Comparison of ENCODE assay signal across 20 mouse cellular contexts in genomic region chr7:145087790-145088189, GRCm38 (mm10).
DNase-seq lines count a peak whose midpoint lies in the region; ATAC-seq and TF ChIP-seq lines count a peak whose summit lies in the region.
"Had no signal": no experiment of that assay in that cellular context is flagged by ENCODE, and none has a peak within 500 bp of the region (broad histone marks: within the 10 kb centered on the region; RNA-seq: fewer than 3 reads in every experiment).

No protein-coding gene starts in this region.

- no peaks in the 10 kb centered on the region for H3K9me3 ChIP-seq in liver, embryonic 12.5 days (replicated peaks)
- H3K9me3 ChIP-seq: embryonic facial prominence, embryonic 12.5 days; forebrain, embryonic 15.5 days; G1E; heart, embryonic 15.5 days; hindbrain, embryonic 13.5 days had no signal

- no peak overlapping the region for H3K27ac ChIP-seq in liver, adult 2 months (replicated peaks; ENCODE audit: insufficient read depth, low read depth, low read length)
- H3K27ac ChIP-seq in liver, embryonic 12.5 days, result no peak overlapping the region
- H3K27ac ChIP-seq: embryonic facial prominence, embryonic 12.5 days; forebrain, embryonic 15.5 days; heart, embryonic 15.5 days; hindbrain, embryonic 13.5 days; hindbrain, postnatal 0 days had no signal

- H3K79me2 ChIP-seq in liver, adult 2 months (ENCODE audit: control insufficient read depth, insufficient read depth, low read length), result no peaks in the 10 kb centered on the region

- no peak for TF ChIP-seq CTCF in liver, adult 2 months (IDR thresholded peaks at IDR 0.05; ENCODE audit: low read depth, low read length)

- intact Hi-C loops in heart, postnatal 25 days (cut with DNase I), result no loop called here

- H3K27me3 ChIP-seq in liver, adult 2 months (ENCODE audit: control insufficient read depth, insufficient read depth, low read length), result no peaks in the 10 kb centered on the region
- no peaks in the 10 kb centered on the region for H3K27me3 ChIP-seq in liver, embryonic 12.5 days (replicated peaks)
- H3K27me3 ChIP-seq: embryonic facial prominence, embryonic 12.5 days; forebrain, embryonic 15.5 days; heart, embryonic 15.5 days; hindbrain, embryonic 13.5 days had no signal

- peak; percentile 31 for DNase-seq in adrenal gland, adult 2 months
- DNase-seq in adrenal gland, postnatal 36 days, result no peak
- peak; percentile 93 for DNase-seq in heart, adult 11 months
- no peak for DNase-seq in heart, postnatal 25 days (ENCODE audit: low spot score)
- peak; percentile 68 for DNase-seq in liver, adult 2 months (ENCODE audit: extremely low read depth, low read depth, low spot score)
- DNase-seq in skeletal muscle tissue, adult 2 months (ENCODE audit: low read depth, low spot score), result peak; percentile 70
- DNase-seq: adrenal gland, postnatal 10 days; B cell, adult 2 months; cerebellum, adult 11-12 months; cerebellum, adult 9-10 months; cerebellum, postnatal 25 days; kidney, adult 11 months had no signal

- WGBS in liver, adult 2 months, result 50% methylated on average over 5 of the region's 5 CpGs
- 70% methylated on average over 5 of the region's 5 CpGs for WGBS in liver, embryonic 12.5 days (ENCODE audit: insufficient replicate concordance)

- no peak overlapping the region for H3K4me3 ChIP-seq in liver, adult 2 months (ENCODE audit: insufficient read depth, low read depth, low read length)
- no peak overlapping the region for H3K4me3 ChIP-seq in liver, embryonic 12.5 days
- H3K4me3 ChIP-seq: embryonic facial prominence, embryonic 12.5 days; forebrain, embryonic 15.5 days; heart, embryonic 15.5 days; hindbrain, embryonic 13.5 days had no signal

- no peak for TF ChIP-seq POLR2A in liver, adult 2 months (IDR thresholded peaks at IDR 0.05; ENCODE audit: extremely low read depth, insufficient read depth, low read length)

- H3K4me2 ChIP-seq in liver, embryonic 12.5 days, result no peak overlapping the region
- H3K4me2 ChIP-seq: embryonic facial prominence, embryonic 12.5 days; forebrain, embryonic 15.5 days; heart, embryonic 15.5 days; hindbrain, embryonic 13.5 days had no signal

- no peak overlapping the region for H3K9ac ChIP-seq in liver, adult 2 months (ENCODE audit: low read depth, low read length)
- H3K9ac ChIP-seq in liver, embryonic 12.5 days, result no peak overlapping the region
- H3K9ac ChIP-seq: embryonic facial prominence, embryonic 12.5 days; forebrain, embryonic 15.5 days; heart, embryonic 15.5 days; hindbrain, embryonic 13.5 days had no signal

- H3K4me1 ChIP-seq in liver, adult 2 months (ENCODE audit: control insufficient read depth, insufficient read depth, low read length), result peaks cover 12% of the 10 kb centered on the region
- H3K4me1 ChIP-seq in liver, embryonic 12.5 days, result peaks cover 9% of the 10 kb centered on the region
- H3K4me1 ChIP-seq: embryonic facial prominence, embryonic 12.5 days; forebrain, embryonic 15.5 days; hindbrain, embryonic 13.5 days had no signal

- ATAC-seq in liver, embryonic 12.5 days, result no peak
- ATAC-seq: CD4-positive, CD25-positive, alpha-beta regulatory T cell, adult 4 months; forebrain, embryonic 15.5 days; hindbrain, postnatal 0 days had no signal

- no peaks in the 10 kb centered on the region for H3K36me3 ChIP-seq in liver, adult 2 months (ENCODE audit: control insufficient read depth, insufficient read depth, low read length)
- no peaks in the 10 kb centered on the region for H3K36me3 ChIP-seq in liver, embryonic 12.5 days
- H3K36me3 ChIP-seq: embryonic facial prominence, embryonic 12.5 days; forebrain, embryonic 15.5 days; G1E; heart, embryonic 15.5 days; hindbrain, embryonic 13.5 days had no signal

Comparison
In these comparisons a context has a peak if more than half of its experiments do, and no peak if none do; other contexts are left out.
1. DNase-seq: peak in adrenal gland, adult 2 months (single experiment), heart, adult 11 months (single experiment), liver, adult 2 months (single experiment) and skeletal muscle tissue, adult 2 months (single experiment); none in adrenal gland, postnatal 36 days (0 of 2) and heart, postnatal 25 days (single experiment).